Mouse (Mus musculus): ENCODE data around the gene Scaf1. TPM values are rescaled to one million over a fixed set of nuclear protein-coding genes. Genes with fewer than 3 reads are reported as not detected.

Scaf1 gene
- polyA plus RNA-seq, 2 experiments: 11.0 to 16.9 TPM

DNA sequence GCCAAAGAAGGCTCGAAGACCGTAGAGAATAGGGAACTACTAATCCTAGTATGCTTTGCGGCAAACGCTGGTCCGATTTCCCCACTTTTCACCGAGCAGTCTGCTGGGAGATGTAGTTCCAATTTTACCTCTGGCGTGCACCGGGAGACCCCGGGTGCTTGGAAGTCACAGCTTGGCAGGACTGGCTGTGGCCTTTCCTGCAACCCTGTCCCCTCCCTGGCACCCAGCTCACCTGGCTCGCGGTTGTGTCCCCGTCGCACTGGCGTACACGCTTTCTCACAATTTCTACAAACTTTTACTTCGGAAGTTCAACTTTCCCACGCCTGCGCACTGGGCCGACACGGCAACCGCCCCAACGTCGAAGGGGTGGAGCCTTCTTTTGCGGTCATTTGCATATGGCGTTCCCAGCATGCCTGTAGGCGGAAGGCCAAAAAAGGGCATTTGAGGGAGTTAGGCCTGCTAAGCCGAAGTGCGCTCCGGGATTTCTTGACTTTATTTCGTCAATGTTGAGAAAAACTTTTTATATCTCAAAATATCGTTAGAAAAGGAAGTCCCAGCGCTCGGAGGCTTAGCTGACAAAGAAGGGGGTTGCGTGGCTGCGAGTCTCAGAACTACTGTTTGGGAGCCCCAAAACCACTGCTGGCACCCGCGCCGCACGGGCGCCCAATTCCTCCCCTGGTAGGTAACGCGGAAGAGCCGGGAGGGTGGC lies 18.8 kb downstream of the Scaf1 start, which contains the start of gene Irf3:
Gene Irf3, plus strand, starts transcription at position 418 of the 709 bp plus-strand sequence.
- peak; percentile 94 for ATAC-seq (ENCODE audit: insufficient read depth)
- H3K9ac ChIP-seq (replicated peaks): peak within 1 kb of the TSS; percentile 83
- H3K4me1 ChIP-seq (replicated peaks; ENCODE audit: control insufficient read depth in 2 of 2, insufficient read depth in 2 of 2, low read length in 1 of 2): peaks cover 7 to 11% of the 10 kb centered on the region in 2 experiments; a peak in 3 of 4 replicates
- H3K4me3 ChIP-seq (ENCODE audit: insufficient read depth in 1 of 2, low read depth in 2 of 2, low read length in 2 of 2): peak within 1 kb of the TSS; percentile 81 to 83
- no peaks in the 10 kb centered on the region for H3K27me3 ChIP-seq (ENCODE audit: control insufficient read depth, insufficient read depth, low read length)
- peak within 1 kb of the TSS; percentile 99 for H3K4me2 ChIP-seq (ENCODE audit: low read depth)
- DNase-seq (ENCODE audit: low read depth in 3 of 3, low spot score in 3 of 3): peak; percentile 94 to 96 (median 95)
- WGBS (ENCODE audit: insufficient replicate concordance): under 1% methylated on average over 43 of the region's 43 CpGs
- no peak for TF ChIP-seq CTCF (IDR thresholded peaks at IDR 0.05; ENCODE audit: low read depth)
- H3K27ac ChIP-seq: peak within 1 kb of the TSS; percentile 91
- peaks cover 28% of the 10 kb centered on the region for H3K36me3 ChIP-seq (replicated peaks; ENCODE audit: control insufficient read depth, insufficient read depth, low read depth)
- no peaks in the 10 kb centered on the region for H3K9me3 ChIP-seq (ENCODE audit: control insufficient read depth, low read length)

DNA sequence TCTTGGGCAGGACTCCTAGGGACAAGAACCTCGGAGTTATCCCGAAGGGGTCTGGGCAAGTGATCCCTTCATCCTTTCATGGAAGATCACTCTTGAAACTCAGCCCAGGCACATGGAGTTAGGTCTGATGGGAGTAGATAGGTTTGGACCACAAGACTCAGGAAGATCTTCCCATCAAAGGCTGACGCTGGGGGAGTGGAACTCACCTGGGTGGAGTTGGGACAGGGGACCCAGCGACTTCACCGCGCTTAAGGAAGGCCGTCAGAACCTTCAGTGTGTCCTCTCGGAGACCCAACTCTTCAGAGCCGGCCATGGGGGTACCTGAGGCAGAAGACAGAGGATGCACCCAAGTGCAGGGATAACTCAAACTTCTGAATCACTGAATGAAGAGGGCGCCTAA lies 19.5 kb downstream of the Scaf1 start:
- H3K27ac ChIP-seq: no peak overlapping the region; the same call in 1 of the 2 replicates
- no peak for DNase-seq (ENCODE audit: low read depth in 3 of 3, low spot score in 3 of 3)
- WGBS (ENCODE audit: insufficient replicate concordance): 11% methylated on average over 10 of the region's 10 CpGs
- H3K9me3 ChIP-seq (ENCODE audit: control insufficient read depth, low read length): no peaks in the 10 kb centered on the region
- H3K4me1 ChIP-seq (replicated peaks; ENCODE audit: control insufficient read depth in 2 of 2, insufficient read depth in 2 of 2, low read length in 1 of 2): peaks cover 7 to 11% of the 10 kb centered on the region in 2 experiments; a peak in 3 of 4 replicates
- peak overlapping the region; percentile 99 for H3K4me2 ChIP-seq (ENCODE audit: low read depth)
- TF ChIP-seq CTCF (IDR thresholded peaks at IDR 0.05; ENCODE audit: low read depth) (no peak), EP300 (IDR thresholded peaks at IDR 0.05; ENCODE audit: low read depth) (no peak)
- H3K9ac ChIP-seq (replicated peaks): peak overlapping the region; percentile 83
- H3K36me3 ChIP-seq (replicated peaks; ENCODE audit: control insufficient read depth, insufficient read depth, low read depth): peaks cover 24% of the 10 kb centered on the region
- peak overlapping the region; percentile 81 to 83 for H3K4me3 ChIP-seq (ENCODE audit: insufficient read depth in 1 of 2, low read depth in 2 of 2, low read length in 2 of 2)
- H3K27me3 ChIP-seq (ENCODE audit: control insufficient read depth, insufficient read depth, low read length): no peaks in the 10 kb centered on the region
- no peak for ATAC-seq (ENCODE audit: insufficient read depth)

DNA sequence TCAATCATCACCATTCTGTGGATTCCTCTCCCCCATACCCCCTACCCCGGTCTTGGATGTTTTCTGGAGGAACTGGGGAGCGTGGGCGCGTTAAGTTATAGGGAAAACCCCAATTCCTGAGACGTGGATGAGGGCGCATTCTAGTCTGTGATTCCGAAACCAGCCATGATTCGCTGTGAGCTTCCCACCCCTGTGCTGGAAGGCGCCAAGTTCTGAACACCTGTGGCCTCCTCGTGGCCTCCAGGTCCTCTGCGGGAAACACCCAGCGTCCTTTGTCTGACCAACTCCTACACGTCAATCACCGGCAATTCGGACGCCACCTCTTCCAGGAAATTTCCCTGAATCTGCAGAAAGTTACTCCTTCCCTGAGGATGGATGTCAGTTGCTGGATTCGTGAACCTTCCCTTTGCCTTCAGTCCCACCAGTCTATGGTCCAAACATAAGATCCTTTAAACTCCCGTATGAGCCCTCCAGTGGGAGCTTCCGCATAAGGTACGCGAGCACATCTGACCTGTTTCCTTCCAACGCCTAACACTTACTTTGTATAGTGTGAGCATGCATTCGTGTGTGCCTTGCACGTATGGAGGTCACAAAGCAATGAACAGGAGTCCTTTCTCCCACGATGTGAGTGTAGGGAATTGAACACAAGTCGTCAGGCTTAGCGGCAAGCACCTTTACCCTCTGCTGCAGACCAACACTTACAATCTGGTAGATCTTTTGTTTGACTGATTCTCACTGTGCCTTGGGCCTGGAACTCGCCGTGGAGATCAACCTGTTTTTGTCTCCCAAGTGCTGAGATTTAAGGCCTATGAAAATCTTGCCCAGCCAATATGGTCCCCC lies 29.1 kb downstream of the Scaf1 start:
- peak; percentile 24; the same call in 1 of the 2 replicates for ATAC-seq (ENCODE audit: insufficient read depth)
- under 1% methylated on average over 29 of the region's 29 CpGs for WGBS (ENCODE audit: insufficient replicate concordance)
- H3K27me3 ChIP-seq (ENCODE audit: control insufficient read depth, insufficient read depth, low read length): no peaks in the 10 kb centered on the region
- DNase-seq (ENCODE audit: low read depth in 3 of 3, low spot score in 3 of 3): no peak
- 0 out of 2 replicates have a peak, but pooled peaks have one; percentile 13 for TF ChIP-seq CTCF (IDR thresholded peaks at IDR 0.05; ENCODE audit: low read depth)
- no peak for TF ChIP-seq EP300 (IDR thresholded peaks at IDR 0.05; ENCODE audit: low read depth)
- peak overlapping the region; percentile 72 for H3K9ac ChIP-seq (replicated peaks)
- H3K27ac ChIP-seq: peak overlapping the region; percentile 60
- peak overlapping the region; percentile 89 for H3K4me2 ChIP-seq (ENCODE audit: low read depth)
- H3K4me3 ChIP-seq (ENCODE audit: insufficient read depth in 1 of 2, low read depth in 2 of 2, low read length in 2 of 2): peak overlapping the region; percentile 64 to 82
- no peaks in the 10 kb centered on the region for H3K9me3 ChIP-seq (ENCODE audit: control insufficient read depth, low read length)
- H3K4me1 ChIP-seq (replicated peaks; ENCODE audit: control insufficient read depth in 2 of 2, insufficient read depth in 2 of 2, low read length in 1 of 2): peaks cover 3 to 17% of the 10 kb centered on the region in 2 experiments; a peak in 3 of 4 replicates
- peaks cover 2% of the 10 kb centered on the region for H3K36me3 ChIP-seq (replicated peaks; ENCODE audit: control insufficient read depth, insufficient read depth, low read depth)

DNA sequence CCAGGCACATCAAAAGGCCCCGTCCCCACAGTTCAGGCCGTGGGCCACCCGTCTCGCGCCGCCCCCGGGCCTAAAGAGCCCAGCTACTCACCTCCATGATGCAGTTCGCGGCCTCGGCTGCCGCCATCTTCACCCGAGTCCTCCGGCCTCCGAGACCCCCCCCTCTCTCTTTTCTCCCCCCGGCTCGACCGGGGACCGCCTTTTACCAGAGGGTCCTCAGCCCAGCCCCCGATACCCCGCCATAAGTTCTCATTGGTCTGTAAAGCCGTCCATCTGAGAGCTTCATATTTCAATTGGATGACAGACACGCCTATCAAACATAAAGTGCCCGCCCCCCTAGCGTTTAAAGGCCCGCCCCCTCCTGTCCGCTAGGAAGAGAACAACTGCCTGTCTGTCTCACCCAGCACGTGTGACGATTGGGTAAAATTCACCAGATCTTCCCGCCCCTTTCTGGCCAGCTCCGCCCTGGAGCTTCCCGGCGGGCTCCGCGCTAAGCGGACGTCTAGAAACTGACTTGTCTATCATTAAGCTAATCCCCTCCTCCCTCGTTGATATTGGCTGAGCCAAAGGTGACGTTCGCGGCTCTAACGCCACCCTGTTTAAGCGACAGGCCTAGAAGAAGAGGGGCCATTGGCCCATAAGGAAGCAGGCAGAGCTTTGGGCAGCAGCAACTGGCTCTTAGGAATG lies 29.8 kb downstream of the Scaf1 start, which contains the start of gene Prmt1:
Gene Prmt1, minus strand, starts transcription at position 377 of the 687 bp plus-strand sequence.
- Histone ChIP-seq H3K27ac (peak within 1 kb of the TSS; percentile 62), H3K4me1 (replicated peaks; ENCODE audit: control insufficient read depth in 2 of 2, insufficient read depth in 2 of 2, low read length in 1 of 2) (peaks cover 3 to 17% of the 10 kb centered on the region in 2 experiments; a peak in 3 of 4 replicates)
- DNase-seq (ENCODE audit: low read depth in 3 of 3, low spot score in 3 of 3): peak; percentile 99

More for the DNA sequence above, 29.8 kb downstream of the Scaf1 start, which contains the start of gene Prmt1:
- no peak for TF ChIP-seq CTCF (IDR thresholded peaks at IDR 0.05; ENCODE audit: low read depth)
- TF ChIP-seq EP300 (IDR thresholded peaks at IDR 0.05; ENCODE audit: low read depth): peak; percentile 61
- Histone ChIP-seq H3K36me3 (replicated peaks; ENCODE audit: control insufficient read depth, insufficient read depth, low read depth) (peaks cover 10% of the 10 kb centered on the region), H3K4me3 (ENCODE audit: insufficient read depth in 1 of 2, low read depth in 2 of 2, low read length in 2 of 2) (peak within 1 kb of the TSS; percentile 79 to 82), H3K9me3 (ENCODE audit: control insufficient read depth, low read length) (no peaks in the 10 kb centered on the region), H3K27me3 (ENCODE audit: control insufficient read depth, insufficient read depth, low read length) (no peaks in the 10 kb centered on the region), H3K9ac (replicated peaks) (peak within 1 kb of the TSS; percentile 86), H3K4me2 (ENCODE audit: low read depth) (peak within 1 kb of the TSS; percentile 89)
- ATAC-seq (ENCODE audit: insufficient read depth): peak; percentile 95
- WGBS (ENCODE audit: insufficient replicate concordance): under 1% methylated on average over 42 of the region's 42 CpGs

Measured in liver, embryonic 14.5 days (tissue).